Mouse (Mus musculus): ENCODE data around the gene Col15a1.

The Col15a1 gene

GRCm38 (mm10) chr4:47311467-47311866, 103.5 kb downstream of the Col15a1 start:
- DNase-seq: no peak

- DNase-seq: no peak
Measured at GRCm38 (mm10) chr4:47311929-47312328, 104.0 kb downstream of the Col15a1 start.

GRCm38 (mm10) chr4:47312676-47313075, 104.7 kb downstream of the Col15a1 start:
- DNase-seq: no peak

GRCm38 (mm10) chr4:47313710-47314410, 105.9 kb downstream of the Col15a1 start:
- DNase-seq: no peak

GRCm38 (mm10) chr4:47315458-47315857, 107.5 kb downstream of the Col15a1 start:
- no peak for DNase-seq

- DNase-seq: no peak
Measured at GRCm38 (mm10) chr4:47316432-47316831, 108.5 kb downstream of the Col15a1 start.

GRCm38 (mm10) chr4:47319561-47320321, 111.8 kb downstream of the Col15a1 start:
- peak; percentile 69 for DNase-seq

- DNase-seq: peak; percentile 69
Measured at GRCm38 (mm10) chr4:47322315-47322714, 114.4 kb downstream of the Col15a1 start.

GRCm38 (mm10) chr4:47324206-47324605, 116.2 kb downstream of the Col15a1 start:
- DNase-seq: no peak

GRCm38 (mm10) chr4:47327782-47328181, 119.8 kb downstream of the Col15a1 start:
- DNase-seq: no peak

GRCm38 (mm10) chr4:47329285-47329684, 121.3 kb downstream of the Col15a1 start:
- no peak for DNase-seq

- DNase-seq: no peak
Measured at GRCm38 (mm10) chr4:47330378-47331052, 122.6 kb downstream of the Col15a1 start.

GRCm38 (mm10) chr4:47332812-47333343, 124.9 kb downstream of the Col15a1 start:
- no peak for DNase-seq

- DNase-seq: no peak
Measured at GRCm38 (mm10) chr4:47333541-47333940, 125.6 kb downstream of the Col15a1 start.

GRCm38 (mm10) chr4:47336941-47337600, 129.1 kb downstream of the Col15a1 start:
- DNase-seq: peak; percentile 7

GRCm38 (mm10) chr4:47342632-47343031, 134.7 kb downstream of the Col15a1 start:
- DNase-seq: peak; percentile 59

GRCm38 (mm10) chr4:47347022-47347421, 139.1 kb downstream of the Col15a1 start:
- no peak for DNase-seq

GRCm38 (mm10) chr4:47349759-47350158, 141.8 kb downstream of the Col15a1 start:
- DNase-seq: no peak

- DNase-seq: peak; percentile 84
Measured at GRCm38 (mm10) chr4:47351386-47352049, 143.6 kb downstream of the Col15a1 start.

- DNase-seq: peak; percentile 75
Measured at GRCm38 (mm10) chr4:47352061-47352661, 144.2 kb downstream of the Col15a1 start.

- DNase-seq: peak; percentile 100
Measured at GRCm38 (mm10) chr4:47352803-47353388, 144.9 kb downstream of the Col15a1 start, which contains the start of gene Tgfbr1. TSS of gene Tgfbr1 (plus strand) at chr4:47353222.

Measured in thymus, postnatal 4 days (tissue).